Mouse (Mus musculus) MEL (cell line): Measurements from ENCODE around the gene Ccdc82. TPM values are rescaled to one million over a fixed set of nuclear protein-coding genes. Genes with fewer than 3 reads are reported as not detected.

Experiments used
- DNase-seq: peaks from one replicate; pipeline ENCODE4 v3.0.0; 2011; ENCODE audit warnings: low read depth, low spot score
- H3K27ac ChIP-seq: 2 replicates; pipeline ENCODE4 v1.5.1; 2012; ENCODE audit warnings: low read depth, mild to moderate bottlenecking, control low read depth, low read length, moderate library complexity; ENCODE audit not compliant: control insufficient read depth
- H3K27me3 ChIP-seq, 2 experiments: fragments of 150-350 bp in 1 of 2; sonication (generic) in 1 of 2; 2 replicates each; pipeline ENCODE4 v1.6.1; 2012; ENCODE audit warnings: low read length in 2 of 2, mild to moderate bottlenecking in 2 of 2, improper control_type of control experiment in 1 of 2, moderate library complexity in 1 of 2; ENCODE audit not compliant: insufficient read depth in 2 of 2, control insufficient read depth in 1 of 2
- H3K36me3 ChIP-seq, 2 experiments: 2 replicates each; pipeline ENCODE4 v1.6.1; 2012 to 2014; ENCODE audit warnings: low read length in 2 of 2, improper control_type of control experiment in 1 of 2, inconsistent platforms in 1 of 2, mild to moderate bottlenecking in 1 of 2; ENCODE audit not compliant: insufficient read depth in 2 of 2, control insufficient read depth in 1 of 2
- H3K4me1 ChIP-seq, 2 experiments: fragments of 150-350 bp in 1 of 2; sonication (generic) in 1 of 2; 2 replicates each; pipeline ENCODE4 v1.6.1; 2012; ENCODE audit warnings: low read length in 2 of 2, improper control_type of control experiment in 1 of 2, mild to moderate bottlenecking in 1 of 2; ENCODE audit not compliant: insufficient read depth in 2 of 2, control insufficient read depth in 1 of 2
- H3K4me3 ChIP-seq, 2 experiments: fragments of 150-350 bp in 1 of 2; sonication (generic) in 1 of 2; 2 replicates each; pipeline ENCODE4 v1.5.1; 2012; ENCODE audit warnings: low read depth in 2 of 2, low read length in 2 of 2, mild to moderate bottlenecking in 2 of 2, moderate library complexity in 2 of 2, control low read depth in 1 of 2, improper control_type of control experiment in 1 of 2; ENCODE audit not compliant: control insufficient read depth in 1 of 2, insufficient read depth in 1 of 2
- H3K79me2 ChIP-seq: 2 replicates; pipeline ENCODE4 v1.6.1; 2012; ENCODE audit warnings: mild to moderate bottlenecking, low read length, moderate library complexity; ENCODE audit not compliant: control insufficient read depth, poor library complexity, insufficient read depth
- H3K9ac ChIP-seq: 2 replicates; pipeline ENCODE4 v1.6.1; 2012; ENCODE audit warnings: low read depth, mild to moderate bottlenecking, control low read depth, low read length, moderate library complexity; ENCODE audit not compliant: control insufficient read depth, poor library complexity, severe bottlenecking
- H3K9me3 ChIP-seq: fragments of 150-350 bp; sonication (generic); replicated peaks from 2 replicates; pipeline ENCODE4 v1.6.1; 2012; ENCODE audit warnings: mild to moderate bottlenecking, low read length, improper control_type of control experiment, moderate library complexity; ENCODE audit not compliant: insufficient read depth
- BHLHE40 ChIP-seq: IDR thresholded peaks from 2 replicates; pipeline ENCODE4 v1.6.1; 2012; ENCODE audit warnings: low read depth, mild to moderate bottlenecking, inconsistent platforms, low read length, improper control_type of control experiment, borderline replicate concordance
- E2F4 ChIP-seq: IDR thresholded peaks from 2 replicates; pipeline ENCODE4 v1.6.1; 2011; ENCODE audit warnings: low read depth, low read length, improper control_type of control experiment, borderline replicate concordance
- ELF1 ChIP-seq: IDR thresholded peaks from 2 replicates; pipeline ENCODE4 v1.6.1; 2014; ENCODE audit warnings: low read depth, mild to moderate bottlenecking, inconsistent platforms, low read length, improper control_type of control experiment, moderate library complexity
- EP300 ChIP-seq, 2 experiments: IDR thresholded peaks; 2 replicates each; pipeline ENCODE4 v1.6.1; 2011; ENCODE audit warnings: improper control_type of control experiment in 2 of 2, low read length in 2 of 2, low read depth in 1 of 2, mild to moderate bottlenecking in 1 of 2
- ETS1 ChIP-seq: IDR thresholded peaks from 2 replicates; pipeline ENCODE4 v1.6.1; 2012; ENCODE audit warnings: low read depth, mild to moderate bottlenecking, inconsistent platforms, low read length, improper control_type of control experiment, moderate library complexity
- GABPA ChIP-seq: IDR thresholded peaks from 2 replicates; pipeline ENCODE4 v1.6.1; 2012; ENCODE audit warnings: low read depth, mild to moderate bottlenecking, inconsistent platforms, low read length, improper control_type of control experiment, moderate library complexity
- GATA1 ChIP-seq: IDR thresholded peaks from 2 replicates; pipeline ENCODE4 v1.6.1; 2011; ENCODE audit warnings: low read depth, low read length, improper control_type of control experiment
- HCFC1 ChIP-seq: IDR thresholded peaks from 2 replicates; pipeline ENCODE4 v1.6.1; 2012; ENCODE audit warnings: low read depth, mild to moderate bottlenecking, inconsistent platforms, low read length, improper control_type of control experiment, moderate library complexity
- KAT2A ChIP-seq: conservative IDR thresholded peaks from 2 replicates; pipeline ENCODE4 v1.6.1; 2012; ENCODE audit warnings: low read depth, low read length, improper control_type of control experiment, inconsistent platforms
- MAZ ChIP-seq: IDR thresholded peaks from 2 replicates; pipeline ENCODE4 v1.6.1; 2012; ENCODE audit warnings: low read depth, mild to moderate bottlenecking, inconsistent platforms, low read length, improper control_type of control experiment
- MEF2A ChIP-seq: IDR thresholded peaks from 2 replicates; pipeline ENCODE4 v1.6.1; 2014; ENCODE audit warnings: low read depth, mild to moderate bottlenecking, inconsistent platforms, low read length, improper control_type of control experiment; ENCODE audit not compliant: poor library complexity, insufficient replicate concordance, severe bottlenecking; ENCODE audit errors: extremely low read depth
- MYB ChIP-seq: IDR thresholded peaks from 2 replicates; pipeline ENCODE4 v1.6.1; 2011; ENCODE audit warnings: mild to moderate bottlenecking, low read depth, low read length, improper control_type of control experiment
- MYC ChIP-seq: IDR thresholded peaks from 2 replicates; pipeline ENCODE4 v1.6.1; 2011; ENCODE audit warnings: low read depth, mild to moderate bottlenecking, low read length, improper control_type of control experiment, moderate library complexity
- NRF1 ChIP-seq: IDR thresholded peaks from 2 replicates; pipeline ENCODE4 v1.6.1; 2014; ENCODE audit warnings: low read depth, mild to moderate bottlenecking, inconsistent platforms, low read length, improper control_type of control experiment, moderate library complexity; ENCODE audit not compliant: poor library complexity, insufficient read depth, severe bottlenecking
- POLR2AphosphoS2 ChIP-seq: IDR thresholded peaks from 2 replicates; pipeline ENCODE4 v1.6.1; 2011; ENCODE audit warnings: low read length, improper control_type of control experiment
- RAD21 ChIP-seq: IDR thresholded peaks from 2 replicates; pipeline ENCODE4 v1.6.1; 2011; ENCODE audit warnings: mild to moderate bottlenecking, low read depth, low read length, improper control_type of control experiment
- RCOR1 ChIP-seq: IDR thresholded peaks from 2 replicates; pipeline ENCODE4 v1.6.1; 2012; ENCODE audit warnings: low read depth, mild to moderate bottlenecking, inconsistent platforms, low read length, improper control_type of control experiment
- SIN3A ChIP-seq: IDR thresholded peaks from 2 replicates; pipeline ENCODE4 v1.6.1; 2012; ENCODE audit warnings: low read length, improper control_type of control experiment, inconsistent platforms
- SMC3 ChIP-seq: IDR thresholded peaks from 2 replicates; pipeline ENCODE4 v1.6.1; 2011; ENCODE audit warnings: low read depth, low read length, improper control_type of control experiment
- TAL1 ChIP-seq: IDR thresholded peaks from 2 replicates; pipeline ENCODE4 v1.6.1; 2012; ENCODE audit warnings: mild to moderate bottlenecking, inconsistent platforms, low read length, moderate library complexity, mixed read lengths
- TBP ChIP-seq: IDR thresholded peaks from 2 replicates; pipeline ENCODE4 v1.8.0; 2011; ENCODE audit warnings: low read depth, low read length, improper control_type of control experiment
- TCF12 ChIP-seq: IDR thresholded peaks from 2 replicates; pipeline ENCODE4 v1.6.1; 2014; ENCODE audit warnings: low read depth, mild to moderate bottlenecking, inconsistent platforms, low read length, improper control_type of control experiment, moderate library complexity
- ZC3H11A ChIP-seq: IDR thresholded peaks from 2 replicates; pipeline ENCODE4 v1.6.1; 2012; ENCODE audit warnings: low read depth, mild to moderate bottlenecking, inconsistent platforms, low read length, improper control_type of control experiment
- ZMIZ1 ChIP-seq: IDR thresholded peaks from 2 replicates; pipeline ENCODE4 v1.6.1; 2012; ENCODE audit warnings: low read depth, mild to moderate bottlenecking, inconsistent platforms, low read length, improper control_type of control experiment, moderate library complexity
- polyA plus RNA-seq, 2 experiments: library from polyadenylated mRNA; stranded (reverse) in 1 of 2; unstranded in 1 of 2; fragments of >175 nt in 1 of 2; fragments of >200 nt in 1 of 2; gene quantifications; 2 replicates each; pipeline versions ENCODE4 v1.2.1 to v1.2.4; 2012; ENCODE audit warnings: low replicate concordance in 2 of 2, low read depth in 1 of 2; ENCODE audit not compliant: insufficient read length in 2 of 2, insufficient read depth in 1 of 2, missing spikeins in 1 of 2
- total RNA-seq: library from RNA; depleted of rRNA; stranded (reverse); fragments of 300-350 nt; gene quantifications from 2 replicates; pipeline ENCODE4 v1.2.3, GENCODE M21; 2012

Ccdc82 gene
- total and polyA plus RNA-seq, 3 experiments = 8.4 to 79.8 (median 15.0) TPM

- peak; percentile 24; the same call in 1 of the 2 replicates for TF ChIP-seq SIN3A
- no peak for TF ChIP-seq NRF1
- peak; percentile 31; the same call in 1 of the 2 replicates for TF ChIP-seq ETS1
- TF ChIP-seq ZC3H11A = no peak
Observed at GRCm38 (mm10) chr9:13248104-13248503, 1.3 kb downstream of the Ccdc82 start (continued).

DNA sequence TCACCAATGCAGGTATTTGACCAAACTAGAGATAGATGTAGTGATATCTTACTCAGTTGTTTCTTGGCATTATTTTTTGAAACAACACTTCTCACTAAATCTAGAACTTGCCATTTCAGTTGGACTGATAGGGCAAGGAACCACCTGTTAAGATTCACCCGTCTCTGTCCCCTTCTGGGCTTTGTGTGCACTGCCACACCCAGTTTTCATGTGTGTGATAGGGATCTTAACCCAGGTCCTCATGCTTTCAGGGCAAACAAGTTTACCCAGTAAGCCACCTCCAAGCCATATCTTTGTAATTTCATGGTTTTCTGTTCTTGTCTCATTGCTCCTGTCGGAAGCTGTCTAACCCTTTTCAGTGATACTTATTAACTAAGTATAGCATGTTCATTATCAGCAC, 4.5 kb downstream of the Ccdc82 start:
- Histone ChIP-seq H3K9ac (no peak overlapping the region), H3K4me3 (no peak overlapping the region), H3K4me1 (peaks cover 13 to 24% of the 10 kb centered on the region in 2 experiments), H3K27me3 (no peaks in the 10 kb centered on the region), H3K27ac (no peak overlapping the region), H3K79me2 (peaks cover 1% of the 10 kb centered on the region; the same call in 1 of the 2 replicates), H3K36me3 (peaks cover 2 to 25% of the 10 kb centered on the region in 2 experiments; a peak in 3 of 4 replicates), H3K9me3 (no peaks in the 10 kb centered on the region)
- TF ChIP-seq RAD21 (no peak), E2F4 (no peak), NRF1 (no peak), EP300 (IDR thresholded peaks at IDR 0.05; ENCODE audit: low read depth in 1 of 2, low read length in 2 of 2) (peak in 1 of 2 experiments; percentile 59; a peak in 2 of 4 replicates), MEF2A (no peak), MYB (peak; percentile 14; the same call in 1 of the 2 replicates), GABPA (no peak), POLR2AphosphoS2 (no peak), KAT2A (no peak), TCF12 (peak; percentile 53; the same call in 1 of the 2 replicates), TBP (no peak), SIN3A (peak; percentile 35), GATA1 (peak; percentile 55), RCOR1 (peak; percentile 73), ETS1 (peak; percentile 44; the same call in 1 of the 2 replicates)
- peak; percentile 62 for DNase-seq

DNA sequence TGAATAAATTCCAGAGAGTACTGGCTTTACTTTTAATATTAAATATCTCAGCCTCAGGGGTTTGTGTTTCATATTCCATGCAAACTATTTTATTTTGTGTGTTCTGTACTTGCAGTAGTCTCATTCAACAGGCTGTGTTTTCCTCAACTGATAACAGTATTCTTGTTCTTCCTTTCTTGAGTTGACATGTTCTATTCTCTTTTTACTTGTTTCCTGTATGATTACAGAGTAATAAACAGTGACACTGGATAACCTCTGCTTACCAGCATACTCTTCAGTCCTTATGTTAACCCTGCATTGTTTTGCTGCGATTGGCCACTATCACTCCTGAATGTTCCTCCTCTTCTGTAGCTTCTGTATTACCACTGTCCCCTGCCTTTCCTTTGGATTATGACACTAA, 10.0 kb downstream of the Ccdc82 start:
- Histone ChIP-seq H3K27ac (no peak overlapping the region), H3K79me2 (no peaks in the 10 kb centered on the region), H3K4me1 (peaks cover 10 to 32% of the 10 kb centered on the region in 2 experiments), H3K4me3 (no peak overlapping the region), H3K27me3 (no peaks in the 10 kb centered on the region), H3K9me3 (no peaks in the 10 kb centered on the region), H3K36me3 (peaks cover 2 to 42% of the 10 kb centered on the region in 2 experiments; a peak in 3 of 4 replicates), H3K9ac (no peak overlapping the region)
- TF ChIP-seq POLR2AphosphoS2 (no peak), SMC3 (no peak), GATA1 (peak; percentile 68; the same call in 1 of the 2 replicates), EP300 (IDR thresholded peaks at IDR 0.05; ENCODE audit: low read depth in 1 of 2, low read length in 2 of 2) (peak; percentile 52 to 54; a peak in 2 of 4 replicates), MYB (no peak), ELF1 (no peak), ZMIZ1 (no peak), MAZ (no peak), MYC (no peak), HCFC1 (no peak), TAL1 (no peak), BHLHE40 (no peak), SIN3A (0 out of 2 replicates have a peak, but pooled peaks have one; percentile 25)
- DNase-seq = peak; percentile 51
